Mouse (Mus musculus): ENCODE results near the gene Dmac2. TPM values are rescaled to one million over a fixed set of nuclear protein-coding genes. Genes with fewer than 3 reads are reported as not detected.

The Dmac2 gene
- 82.5 to 103 TPM (median 91.1 TPM) in 4 replicates for total RNA-seq (2023; ENCODE audit: inconsistent age)

DNA sequence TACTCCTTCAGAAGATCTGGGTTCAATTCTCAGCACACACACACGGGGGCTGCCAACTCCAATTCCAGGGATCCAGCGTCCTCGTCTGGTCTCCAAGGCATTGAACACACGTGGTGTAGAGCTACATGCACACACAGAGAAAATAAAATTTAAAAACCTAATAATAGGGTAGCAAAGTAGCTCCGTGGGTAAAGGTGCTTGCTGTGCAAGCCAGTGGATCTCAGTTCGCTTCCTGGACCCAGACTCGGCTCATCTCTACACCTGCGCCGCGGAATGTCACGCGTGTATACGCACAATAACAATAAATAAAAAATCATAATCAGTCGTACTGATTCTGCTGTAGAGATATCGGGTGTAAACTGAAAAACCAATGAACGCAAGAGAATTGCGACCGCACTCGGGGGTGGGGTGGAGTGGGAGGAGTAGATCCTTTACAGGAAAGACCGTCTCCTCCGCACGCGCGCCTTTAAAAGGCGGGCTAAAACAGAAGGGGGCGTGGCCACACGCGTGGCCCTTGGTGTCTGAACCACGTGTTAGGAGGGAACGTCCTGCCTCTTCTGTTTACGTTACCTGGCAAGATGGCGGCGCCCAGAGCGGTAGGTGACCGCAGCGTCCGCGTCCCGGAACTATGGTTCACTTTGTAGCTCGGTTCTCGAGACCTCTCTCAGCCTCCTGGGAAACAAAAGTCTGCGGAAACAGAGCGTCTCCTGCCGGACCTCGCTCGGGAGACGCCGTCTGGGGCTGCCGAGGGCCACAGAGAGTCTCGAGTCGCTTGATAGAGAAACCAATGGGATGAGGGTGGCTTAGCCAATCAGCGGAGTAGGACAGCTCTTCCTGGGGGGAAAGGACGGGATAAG is at the start of gene Dmac2:
TSS of gene Dmac2 (plus strand) at position 550 of the 857 bp plus-strand sequence.

DNA sequence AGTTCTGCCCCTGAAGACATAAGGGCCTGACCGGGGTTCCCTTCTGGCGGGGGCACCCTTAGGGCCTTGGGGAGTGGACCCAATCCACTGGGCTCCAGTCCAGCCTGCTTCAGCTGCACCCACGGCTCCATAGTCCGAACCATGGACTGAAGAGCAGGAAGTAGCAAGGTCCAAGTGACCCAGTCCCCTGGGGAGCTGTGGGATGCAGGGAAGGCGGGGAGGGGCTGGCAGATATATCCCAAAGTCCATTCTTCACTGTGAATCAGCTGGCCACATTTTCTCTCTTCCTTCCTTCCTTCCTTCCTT is 3.6 kb upstream of the Dmac2 start, which contains the start of gene Erich4:
TSS of gene Erich4 (minus strand) at position 187 of the 306 bp plus-strand sequence.

DNA sequence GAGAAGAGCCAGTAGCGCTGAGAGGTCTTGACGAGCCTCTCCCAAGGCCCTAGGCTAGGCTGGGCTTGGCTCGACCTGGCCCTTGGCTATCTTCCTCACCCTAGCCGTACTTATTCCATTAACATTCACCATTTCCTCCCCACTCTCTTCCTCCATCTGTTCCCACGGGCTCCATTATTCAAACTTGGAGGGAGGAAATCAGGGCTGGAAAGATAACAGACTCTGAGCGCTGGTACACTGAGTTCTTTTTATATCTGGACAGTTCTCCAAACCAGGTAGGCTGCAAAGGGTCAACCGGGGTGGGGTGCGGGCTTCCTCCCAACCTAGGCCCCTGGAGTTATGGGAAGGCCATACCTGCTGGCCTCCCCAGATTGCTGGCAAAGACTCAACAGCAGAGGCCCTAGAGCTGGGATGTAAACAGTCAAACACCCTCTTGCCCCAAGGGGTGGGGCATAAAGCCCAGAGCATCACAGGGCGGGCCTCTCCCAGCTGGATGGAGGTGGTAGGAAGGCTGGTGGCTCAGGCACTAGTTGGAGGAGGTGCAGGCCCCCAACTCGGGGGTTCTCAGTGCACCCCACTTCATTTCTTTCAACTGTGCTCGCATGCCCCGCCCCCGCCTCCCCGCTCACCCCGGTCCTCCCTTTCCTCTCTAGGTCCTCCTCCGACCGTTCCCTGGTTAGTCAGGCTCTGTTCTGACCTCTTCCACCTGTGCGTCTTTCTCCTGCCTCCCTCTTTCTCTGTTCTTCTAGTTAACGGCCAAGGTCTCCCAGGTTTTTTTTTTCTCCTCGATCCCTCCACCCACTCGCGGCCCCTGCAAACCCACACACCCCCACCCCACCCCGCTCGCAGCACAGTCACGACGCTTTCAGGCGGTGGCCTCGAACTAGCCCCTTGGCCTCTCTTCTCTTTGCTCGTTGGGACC is 7.6 kb downstream of the Dmac2 start, which contains the start of gene B3gnt8:
TSS of gene B3gnt8 (plus strand) at position 146 of the 922 bp plus-strand sequence.

DNA sequence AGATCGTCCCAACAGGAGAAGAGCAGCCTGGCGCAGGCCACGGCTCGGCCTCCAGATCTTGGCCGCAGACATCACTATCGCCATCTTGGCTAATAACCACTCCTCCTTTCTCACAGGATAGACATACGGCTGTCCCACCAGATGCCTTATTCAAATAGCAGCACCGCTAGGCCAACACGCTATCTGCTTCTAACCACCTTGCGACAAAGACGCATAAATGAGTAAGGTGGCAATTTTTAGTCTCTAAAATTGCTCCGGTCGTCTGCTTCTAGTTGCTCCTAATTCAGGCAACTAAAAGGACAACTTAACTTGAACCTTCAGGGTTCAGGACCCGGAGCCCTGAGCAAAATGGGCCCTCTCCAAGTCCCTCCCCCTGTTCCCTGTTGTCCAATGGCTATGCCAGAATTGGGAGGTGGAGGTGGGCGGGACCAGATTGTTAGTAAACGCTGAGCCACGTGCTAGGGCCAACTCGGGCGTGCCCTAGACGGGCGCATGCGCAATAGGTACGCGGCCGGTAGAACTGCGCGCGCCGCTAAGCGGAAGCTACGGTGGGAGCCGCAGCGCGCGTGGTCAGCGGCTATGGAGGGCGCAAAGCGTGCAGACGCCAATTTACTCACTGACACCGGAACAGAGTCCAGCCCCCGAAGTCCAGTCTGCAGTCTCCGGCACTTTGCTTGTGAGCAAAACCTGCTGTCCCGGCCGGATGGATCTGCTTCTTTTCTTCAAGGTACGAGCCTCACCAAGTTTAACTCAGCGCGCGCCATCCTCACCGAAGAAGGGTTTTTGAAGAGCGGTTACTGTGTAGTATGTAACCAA is 39.7 kb downstream of the Dmac2 start, which contains the start of the genes Bckdha and Exosc5:
TSS of gene Bckdha (minus strand) at position 325 of the 816 bp plus-strand sequence.
TSS of gene Exosc5 (plus strand) at position 508 of the 816 bp plus-strand sequence.

DNA sequence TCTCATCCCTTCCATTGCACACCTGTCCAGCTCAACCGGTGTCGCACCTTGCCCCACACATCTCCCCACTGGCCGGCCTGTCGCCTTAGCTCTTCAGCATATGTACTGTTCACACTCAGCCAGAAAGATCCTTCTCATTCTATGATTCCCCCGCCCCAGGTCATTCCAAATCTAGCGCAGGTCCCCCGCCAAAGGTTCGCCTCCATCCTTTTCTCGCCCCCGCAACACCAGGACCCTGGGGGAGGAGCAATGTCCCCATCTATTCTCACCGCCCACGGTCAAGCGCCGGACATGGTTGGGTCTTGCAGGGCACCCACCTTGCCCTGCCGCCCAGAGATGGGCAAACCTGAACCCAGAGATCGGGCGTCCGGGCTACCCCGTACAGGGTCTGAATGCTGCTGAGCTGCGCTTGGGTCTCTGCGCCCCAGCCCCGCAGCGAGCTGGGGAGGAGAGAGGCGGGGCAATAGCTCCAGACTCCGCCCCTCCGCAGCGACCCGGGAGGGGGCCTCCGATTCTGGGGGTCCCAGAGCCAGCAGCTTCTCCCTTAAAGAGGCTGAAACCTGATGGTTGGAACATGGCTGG is 55.6 kb downstream of the Dmac2 start, which contains the start of gene Tmem91:
TSS of gene Tmem91 (minus strand) at position 448 of the 582 bp plus-strand sequence.

Other genes starting within 250 kb of the Dmac2 start
- not detected in 4 replicates for gene Cnfn, start 249.7 kb upstream of the Dmac2 start, total RNA-seq (2023; ENCODE audit: inconsistent age)
- 32.7 to 37.1 TPM (median 35.2 TPM) in 4 replicates for gene Lipe, start 220.7 kb upstream of the Dmac2 start, total RNA-seq (2023; ENCODE audit: inconsistent age)
- not detected in 4 replicates for gene Cxcl17, start 206.5 kb upstream of the Dmac2 start, total RNA-seq (2023; ENCODE audit: inconsistent age)
- gene Ceacam1, start 141.8 kb upstream of the Dmac2 start, total RNA-seq (2023; ENCODE audit: inconsistent age): 43.2 to 52.4 TPM (median 46.4 TPM) in 4 replicates
- gene Ceacam2, start 79.6 kb upstream of the Dmac2 start, total RNA-seq (2023; ENCODE audit: inconsistent age): 7.9 to 11.4 TPM (median 9.8 TPM) in 4 replicates
- gene Erich4, start 3.5 kb upstream of the Dmac2 start, total RNA-seq (2023; ENCODE audit: inconsistent age): not detected in 4 replicates
- gene B3gnt8, start 7.2 kb downstream of the Dmac2 start, total RNA-seq (2023; ENCODE audit: inconsistent age): 27.3 to 36.9 TPM (median 29.9 TPM) in 4 replicates
- gene Bckdha, start 39.6 kb downstream of the Dmac2 start, total RNA-seq (2023; ENCODE audit: inconsistent age): 42.0 to 56.3 TPM (median 46.7 TPM) in 4 replicates
- 66.2 to 79.2 TPM (median 73.4 TPM) in 4 replicates for gene Exosc5, start 39.8 kb downstream of the Dmac2 start, total RNA-seq (2023; ENCODE audit: inconsistent age)
- 0.93 TPM in 1 of 4 replicates, not detected in the others for gene Tmem91, start 55.8 kb downstream of the Dmac2 start, total RNA-seq (2023; ENCODE audit: inconsistent age)
- 46.0 to 59.8 TPM (median 49.8 TPM) in 4 replicates for gene B9d2, start 61.4 kb downstream of the Dmac2 start, total RNA-seq (2023; ENCODE audit: inconsistent age)
- gene Tgfb1, start 67.6 kb downstream of the Dmac2 start, total RNA-seq (2023; ENCODE audit: inconsistent age): 286 to 300 TPM (median 298 TPM) in 4 replicates
- gene Ccdc97, start 99.7 kb downstream of the Dmac2 start, total RNA-seq (2023; ENCODE audit: inconsistent age): 93.9 to 102 TPM (median 97.4 TPM) in 4 replicates
- gene Hnrnpul1, start 135.3 kb downstream of the Dmac2 start, total RNA-seq (2023; ENCODE audit: inconsistent age): 215 to 225 TPM (median 221 TPM) in 4 replicates
- gene Axl, start 169.3 kb downstream of the Dmac2 start, total RNA-seq (2023; ENCODE audit: inconsistent age): 4.9 to 14.0 TPM (median 10.4 TPM) in 4 replicates
- 0.19 TPM in 1 of 4 replicates, not detected in the others for gene Cyp2s1, start 197.5 kb downstream of the Dmac2 start, total RNA-seq (2023; ENCODE audit: inconsistent age)

Measured in B cell, adult (primary cell).